Mouse (Mus musculus): ENCODE data around the gene Bpgm.

GRCm38 (mm10) chr6:34533055-34533454 lies 57.0 kb downstream of the Bpgm start:
- TF ChIP-seq CTCF (IDR thresholded peaks at IDR 0.05; ENCODE audit: low read depth, low read length), result no peak
- no peak for TF ChIP-seq POLR2AphosphoS5 (IDR thresholded peaks at IDR 0.05; ENCODE audit: insufficient replicate concordance, low read depth, low read length)
- TF ChIP-seq GATA1 (IDR thresholded peaks at IDR 0.05; ENCODE audit: borderline replicate concordance, low read length), result no peak

Data from G1E (cell line).